Mouse (Mus musculus) liver, adult 2 months (tissue): ENCODE data around the gene Ccr9.

Source experiments
- CTCF ChIP-seq: fragments of 200-500 bp; IDR thresholded peaks from 2 replicates; pipeline ENCODE4 v1.5.1; 2011; ENCODE audit warnings: low read depth, low read length, control low read depth
- POLR2A ChIP-seq: fragments of 200-500 bp; IDR thresholded peaks from 2 replicates; pipeline ENCODE4 v1.6.1; 2011; ENCODE audit warnings: low read length, control low read depth; ENCODE audit not compliant: insufficient read depth; ENCODE audit errors: extremely low read depth

- TF ChIP-seq POLR2A = no peak
- TF ChIP-seq CTCF = no peak
Observed at GRCm38 (mm10) chr9:123683704-123684103, 5.5 kb downstream of the Ccr9 start.
